Mouse (Mus musculus) liver, postnatal 0 days (tissue): ENCODE results near the gene Nxnl1. TPM values are rescaled to one million over a fixed set of nuclear protein-coding genes. Genes with fewer than 3 reads are reported as not detected.

Experiments
- ATAC-seq: fragments of 200-750 bp; cut with Nextera tagmentation; 2 replicates; pipeline ENCODE4 v1.8.0; 2017; ENCODE audit warnings: mild to moderate bottlenecking, moderate library complexity
- DNase-seq: peaks from one replicate; pipeline ENCODE4 v3.0.0-alpha.2; 2016
- H3K27ac ChIP-seq: fragments of 300-500 bp; sonication (generic); 2 replicates; pipeline ENCODE4 v1.5.1; 2014; ENCODE audit warnings: antibody characterized with exemption, moderate library complexity, mild to moderate bottlenecking, low read depth
- H3K27me3 ChIP-seq: fragments of 300-500 bp; sonication (generic); 2 replicates; pipeline ENCODE4 v1.6.1; 2014; ENCODE audit warnings: low read length, control low read depth, mixed read lengths; ENCODE audit not compliant: insufficient read depth
- H3K36me3 ChIP-seq: fragments of 300-500 bp; sonication (generic); replicated peaks from 2 replicates; pipeline ENCODE4 v1.6.1; 2014; ENCODE audit warnings: mild to moderate bottlenecking, control low read depth, low read length, moderate library complexity, mixed read lengths; ENCODE audit not compliant: insufficient read depth
- H3K4me1 ChIP-seq: fragments of 300-500 bp; sonication (generic); 2 replicates; pipeline ENCODE4 v1.6.1; 2014; ENCODE audit warnings: antibody characterized with exemption, mild to moderate bottlenecking, control low read depth; ENCODE audit not compliant: insufficient read depth
- H3K4me2 ChIP-seq: fragments of 300-500 bp; sonication (generic); 2 replicates; pipeline ENCODE4 v1.6.1; 2014; ENCODE audit warnings: low read depth, mild to moderate bottlenecking, low read length, moderate library complexity, mixed read lengths
- H3K4me3 ChIP-seq: fragments of 300-500 bp; sonication (generic); 2 replicates; pipeline ENCODE4 v1.5.1; 2014; ENCODE audit warnings: low read depth, low read length
- H3K9ac ChIP-seq: fragments of 300-500 bp; sonication (generic); replicated peaks from 2 replicates; pipeline ENCODE4 v1.6.1; 2014; ENCODE audit warnings: mild to moderate bottlenecking, moderate library complexity
- H3K9me3 ChIP-seq: fragments of 300-500 bp; sonication (generic); 2 replicates; pipeline ENCODE4 v1.6.1; 2016; ENCODE audit warnings: mild to moderate bottlenecking, control low read depth, low read length, mixed read lengths
- CTCF ChIP-seq: sonication (generic); IDR thresholded peaks from 2 replicates; pipeline ENCODE4 v1.5.1; 2016; ENCODE audit warnings: antibody characterized with exemption, low read depth
- EP300 ChIP-seq: IDR thresholded peaks from 2 replicates; pipeline ENCODE4 v1.6.1; 2016; ENCODE audit warnings: antibody characterized with exemption, low read depth, mild to moderate bottlenecking
- WGBS: fragments of 180-500 bp; shearing (Covaris S2); extraction: QIAGEN DNeasy Blood & Tissue Kit; methylation state at CpG from one replicate; pipeline ENCODE4 v1.1.7; 2014; ENCODE audit not compliant: insufficient replicate concordance; 5-methylcytosine and 5-hydroxymethylcytosine counted together
- polyA plus RNA-seq: library from polyadenylated mRNA; unstranded; fragments of >200 nt; fragmentation: Nextera tagmentation; extraction: Ambion mirVana; gene quantifications from 2 replicates; pipeline ENCODE4 v1.2.1, GENCODE M21; 2015

Gene Nxnl1
- polyA plus RNA-seq, 1 experiment from 2014 or later: 0.08 TPM

DNA sequence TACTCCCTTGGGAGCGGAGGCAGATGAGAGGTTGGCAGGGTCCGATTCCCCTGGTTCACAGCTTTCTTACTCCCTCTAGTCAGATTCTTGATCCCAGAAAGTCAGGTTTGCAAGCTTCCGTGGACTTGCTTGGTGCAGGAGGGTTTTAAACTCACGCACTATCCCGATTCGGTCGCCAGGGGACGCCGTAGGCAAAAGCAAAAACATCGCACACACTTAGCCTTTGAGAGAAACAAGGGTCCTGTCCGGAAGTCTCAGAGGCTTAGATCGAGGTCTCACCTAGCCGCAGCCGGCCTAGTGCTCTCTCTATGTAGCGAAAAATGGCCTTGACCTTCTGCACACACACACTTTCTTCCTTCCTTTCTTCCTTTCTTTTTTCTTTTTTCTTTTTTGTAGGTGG, 5.0 kb downstream of the Nxnl1 start:
- peaks cover 32% of the 10 kb centered on the region for H3K27me3 ChIP-seq
- 2% methylated on average over 15 of the region's 15 CpGs for WGBS
- TF ChIP-seq CTCF: peak; percentile 95
- TF ChIP-seq EP300: no peak

DNA sequence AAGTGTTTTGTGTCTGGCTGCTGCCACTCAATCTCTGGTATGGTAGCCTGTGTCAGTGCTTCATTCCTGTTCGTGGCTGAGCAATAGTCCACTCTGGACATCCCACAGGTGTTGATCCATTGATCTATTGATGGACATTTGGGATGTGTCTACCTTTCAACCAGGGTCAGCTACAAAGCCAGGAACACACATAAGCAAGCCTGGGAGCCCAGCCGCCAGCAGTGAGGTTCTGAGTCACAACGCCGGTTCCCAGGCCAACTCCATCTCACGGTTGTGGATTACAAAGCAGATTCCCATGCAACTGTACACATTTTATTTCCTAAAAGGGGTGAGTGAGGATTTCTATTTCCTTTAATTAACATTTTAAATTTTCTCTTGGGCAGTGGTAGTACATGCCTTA, 5.6 kb downstream of the Nxnl1 start:
- no peak overlapping the region for H3K4me2 ChIP-seq
- no peak for TF ChIP-seq CTCF
- H3K9me3 ChIP-seq: peaks cover 3% of the 10 kb centered on the region; the same call in 1 of the 2 replicates
- H3K4me3 ChIP-seq: no peak overlapping the region
- peaks cover 16% of the 10 kb centered on the region for H3K4me1 ChIP-seq
- WGBS: 88% methylated on average over 5 of the region's 5 CpGs
- ATAC-seq: no peak
- no peak overlapping the region for H3K9ac ChIP-seq
- peaks cover 32% of the 10 kb centered on the region for H3K27me3 ChIP-seq
- no peaks in the 10 kb centered on the region for H3K36me3 ChIP-seq
- DNase-seq: no peak
- H3K27ac ChIP-seq: no peak overlapping the region

More for the DNA sequence above, 5.0 kb downstream of the Nxnl1 start:
- Histone ChIP-seq H3K9me3 (peaks cover 3% of the 10 kb centered on the region; the same call in 1 of the 2 replicates), H3K9ac (no peak overlapping the region), H3K36me3 (no peaks in the 10 kb centered on the region), H3K4me3 (no peak overlapping the region), H3K4me1 (peaks cover 16% of the 10 kb centered on the region), H3K27ac (no peak overlapping the region), H3K4me2 (no peak overlapping the region)
- DNase-seq (peak; percentile 84), ATAC-seq (peak; percentile 38; the same call in 1 of the 2 replicates)

DNA sequence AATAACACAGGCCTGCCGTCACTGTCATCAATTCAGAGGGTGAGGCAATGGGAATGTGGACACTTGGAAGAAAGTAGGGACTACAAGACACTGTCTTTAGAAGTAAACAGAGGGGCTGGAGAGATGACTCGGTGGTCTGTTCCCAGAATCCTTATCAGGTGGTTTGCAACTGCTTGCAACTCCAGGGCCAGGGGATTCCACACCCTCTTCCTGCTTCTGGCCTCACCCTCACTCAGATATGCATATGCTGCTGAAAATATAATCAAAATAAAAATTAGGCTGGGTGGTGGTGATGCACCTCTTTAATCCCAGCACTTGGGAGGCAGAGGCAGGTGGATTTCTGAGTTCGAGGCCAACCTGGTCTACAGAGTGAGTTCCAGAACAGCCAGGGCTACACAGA, 6.3 kb downstream of the Nxnl1 start:
- Histone ChIP-seq H3K9me3 (peaks cover 3% of the 10 kb centered on the region; the same call in 1 of the 2 replicates), H3K36me3 (no peaks in the 10 kb centered on the region), H3K27ac (no peak overlapping the region), H3K4me2 (no peak overlapping the region), H3K9ac (no peak overlapping the region), H3K4me3 (no peak overlapping the region), H3K27me3 (peaks cover 32% of the 10 kb centered on the region), H3K4me1 (peaks cover 16% of the 10 kb centered on the region)
- DNase-seq: no peak
- ATAC-seq: no peak
- TF ChIP-seq CTCF: no peak
- TF ChIP-seq EP300: no peak
- WGBS: 62% methylated on average over 3 of the region's 3 CpGs

DNA sequence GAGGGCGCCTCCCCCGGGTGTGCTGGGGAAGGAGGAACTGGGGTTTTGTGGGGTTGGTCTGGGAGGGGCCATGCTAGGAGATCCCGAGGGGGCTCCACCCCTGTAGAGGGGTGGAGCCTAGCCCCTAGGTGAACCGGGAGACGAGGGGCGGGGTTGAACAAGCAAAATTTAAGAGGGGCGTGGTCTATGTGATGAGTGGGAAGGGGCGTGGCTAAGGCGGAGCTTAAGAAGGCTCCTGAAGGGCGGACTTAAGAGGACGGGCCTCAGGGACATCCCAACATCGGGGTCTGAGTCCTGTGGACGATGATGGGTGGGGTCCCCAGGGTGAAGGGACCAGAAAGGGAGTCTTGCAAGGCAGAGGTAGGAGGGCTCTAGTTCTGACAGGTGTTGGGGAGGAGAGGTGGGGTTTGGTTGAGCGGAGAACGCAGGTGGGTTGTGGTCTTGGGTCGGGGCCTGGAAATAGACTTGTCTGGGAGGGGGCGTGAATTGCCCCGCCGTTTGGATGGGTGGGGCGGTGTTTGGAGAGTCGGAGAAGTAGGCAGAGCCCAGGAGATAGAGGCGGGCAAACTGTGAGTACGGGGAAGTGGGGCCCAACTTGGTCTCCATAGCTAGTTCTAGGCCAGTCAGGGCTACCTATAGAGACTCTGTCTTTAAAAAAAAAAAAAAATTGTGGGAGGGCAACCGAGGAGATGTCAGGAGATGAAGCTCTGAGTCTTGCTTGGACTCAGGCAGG, 7.3 kb downstream of the Nxnl1 start:
- H3K9ac ChIP-seq: no peak overlapping the region

DNA sequence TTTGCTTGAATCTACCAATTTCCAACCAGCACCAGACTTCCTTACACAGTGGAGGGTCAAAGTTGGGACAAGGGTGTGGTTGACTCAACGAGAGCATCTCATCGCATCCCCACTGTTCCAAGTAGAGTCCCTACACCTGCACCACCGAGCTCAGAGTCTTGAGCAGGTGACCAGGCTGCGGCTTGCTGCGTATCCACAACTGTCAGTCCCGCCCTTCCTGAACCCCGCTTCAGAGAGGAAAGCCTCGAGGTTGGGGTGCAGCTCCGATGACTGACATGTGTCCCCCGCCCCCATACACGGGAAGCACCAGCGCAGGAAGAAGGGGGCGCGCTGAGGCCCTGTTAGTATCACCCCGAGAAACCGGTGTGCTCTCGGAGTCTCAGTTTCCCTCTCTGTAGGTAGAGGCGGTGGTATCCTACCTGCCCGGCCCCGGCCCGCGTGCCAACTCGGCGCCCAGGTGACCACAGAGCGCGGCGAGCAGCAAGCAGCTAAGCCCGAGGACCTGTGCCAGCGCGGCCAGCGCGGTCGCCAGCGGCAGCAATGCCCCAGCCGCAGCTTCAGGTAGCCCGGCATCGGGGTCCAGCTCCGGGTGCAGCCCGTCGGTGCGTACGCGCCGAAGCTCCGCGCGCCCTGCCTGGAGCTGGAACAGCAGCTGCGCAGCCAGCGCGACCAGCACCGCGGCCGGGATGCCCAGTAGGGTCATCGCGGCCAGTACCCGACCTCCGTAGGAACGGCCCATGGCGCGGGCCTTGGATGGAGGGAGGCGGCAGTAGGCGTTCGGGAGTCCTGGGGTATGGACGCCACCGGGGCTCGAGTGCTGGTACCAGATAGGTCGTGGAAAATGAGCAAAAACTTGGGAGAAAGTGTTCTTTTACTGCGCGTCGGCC, 8.1 kb downstream of the Nxnl1 start, which contains the start of gene Tmem221:
Gene Tmem221, minus strand, starts transcription at position 801 of the 887 bp plus-strand sequence.
- Histone ChIP-seq H3K4me1 (peaks cover 16% of the 10 kb centered on the region), H3K4me3 (peak within 1 kb of the TSS; percentile 44), H3K9me3 (no peaks in the 10 kb centered on the region), H3K4me2 (peak within 1 kb of the TSS; percentile 80), H3K9ac (no peak within 1 kb of the TSS), H3K36me3 (no peaks in the 10 kb centered on the region), H3K27me3 (peaks cover 32% of the 10 kb centered on the region), H3K27ac (no peak within 1 kb of the TSS)
- no peak for DNase-seq
- 4% methylated on average over 70 of the region's 70 CpGs for whole genome bisulfite sequencing
- TF ChIP-seq EP300: no peak
- TF ChIP-seq CTCF: peak; percentile 33; the same call in 1 of the 2 replicates
- ATAC-seq: peak; percentile 17

More for the DNA sequence above, 7.3 kb downstream of the Nxnl1 start:
- Histone ChIP-seq H3K4me1 (peaks cover 16% of the 10 kb centered on the region), H3K4me2 (peak overlapping the region; percentile 80), H3K36me3 (no peaks in the 10 kb centered on the region), H3K9me3 (peaks cover under 1% of the 10 kb centered on the region; the same call in 1 of the 2 replicates), H3K4me3 (peak overlapping the region; percentile 44), H3K27ac (no peak overlapping the region), H3K27me3 (peaks cover 32% of the 10 kb centered on the region)
- 5% methylated on average over 24 of the region's 24 CpGs for WGBS
- peak; percentile 83 for DNase-seq
- TF ChIP-seq CTCF (no peak), EP300 (no peak)
- ATAC-seq: peak; percentile 59

DNA sequence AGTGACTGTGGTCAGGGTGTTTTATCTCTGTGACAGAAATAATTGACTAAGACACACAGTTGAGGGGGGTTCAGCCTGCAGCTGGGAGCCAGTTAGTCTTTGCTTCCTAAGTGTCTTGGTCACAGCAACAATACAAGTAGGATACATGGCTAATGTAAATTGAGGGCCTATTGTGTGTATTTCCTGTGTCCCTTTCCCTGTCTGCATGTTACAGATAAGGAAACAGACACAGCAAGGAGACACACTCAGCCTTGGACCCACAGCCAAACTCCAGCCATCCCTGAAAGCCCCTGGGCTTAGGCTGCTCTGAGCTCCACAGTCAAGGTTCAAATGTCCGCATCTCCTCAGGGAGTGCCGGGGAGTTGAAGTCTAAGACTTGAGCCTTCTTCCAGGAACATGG, 11.8 kb downstream of the Nxnl1 start:
- no peak for TF ChIP-seq EP300
- no peak for TF ChIP-seq CTCF
- no peaks in the 10 kb centered on the region for H3K36me3 ChIP-seq
- peaks cover 20% of the 10 kb centered on the region for H3K27me3 ChIP-seq
- H3K9me3 ChIP-seq: no peaks in the 10 kb centered on the region
- H3K4me3 ChIP-seq: no peak overlapping the region
- DNase-seq (no peak), ATAC-seq (no peak)
- H3K9ac ChIP-seq: no peak overlapping the region
- 93% methylated on average over 2 of the region's 2 CpGs for WGBS
- H3K4me1 ChIP-seq: peaks cover 9% of the 10 kb centered on the region
- no peak overlapping the region for H3K4me2 ChIP-seq
- H3K27ac ChIP-seq: no peak overlapping the region
